Mouse (Mus musculus) neural tube, embryonic 13.5 days (tissue): ENCODE results near the gene Gm20219. TPM values are rescaled to one million over a fixed set of nuclear protein-coding genes. Genes with fewer than 3 reads are reported as not detected.

ENCODE experiments used
- polyA plus RNA-seq: library from polyadenylated mRNA; unstranded; fragments of >200 nt; fragmentation: Nextera tagmentation; extraction: Ambion mirVana; gene quantifications from 2 replicates; pipeline ENCODE4 v1.2.1, GENCODE M21; 2015

The Gm20219 gene
- polyA plus RNA-seq, 1 experiment from 2014 or later = 1.7 TPM

Other genes starting within 250 kb of the Gm20219 start
- gene Kdm4b, start 228.3 kb downstream of the Gm20219 start, polyA plus RNA-seq = 72.1 and 77.9 TPM in 2 replicates
- gene Ptprs, start 77.9 kb downstream of the Gm20219 start, polyA plus RNA-seq = 251 and 260 TPM in 2 replicates
- gene Znrf4, start 42.0 kb downstream of the Gm20219 start, polyA plus RNA-seq = not detected in 2 replicates
- gene Safb2, start 30.2 kb upstream of the Gm20219 start, polyA plus RNA-seq = 67.6 and 77.2 TPM in 2 replicates
- gene Safb, start 30.4 kb upstream of the Gm20219 start, polyA plus RNA-seq = 104 and 136 TPM in 2 replicates
- gene 2410015M20Rik, start 55.4 kb upstream of the Gm20219 start, polyA plus RNA-seq = 179 and 214 TPM in 2 replicates
- 1,004 and 1,135 TPM in 2 replicates for gene Rpl36, start 59.0 kb upstream of the Gm20219 start, polyA plus RNA-seq
- 40.4 and 44.2 TPM in 2 replicates for gene Lonp1, start 72.5 kb upstream of the Gm20219 start, polyA plus RNA-seq
- gene Catsperd, start 73.8 kb upstream of the Gm20219 start, polyA plus RNA-seq = 0.90 and 1.7 TPM in 2 replicates
- gene Ranbp3, start 118.9 kb upstream of the Gm20219 start, polyA plus RNA-seq = 90.7 and 94.7 TPM in 2 replicates
- 542 and 575 TPM in 2 replicates for gene Ndufa11, start 163.4 kb upstream of the Gm20219 start, polyA plus RNA-seq
- 16.3 and 17.5 TPM in 2 replicates for gene Vmac, start 163.6 kb upstream of the Gm20219 start, polyA plus RNA-seq
- gene Nrtn, start 203.1 kb upstream of the Gm20219 start, polyA plus RNA-seq = 1.1 and 1.7 TPM in 2 replicates
- 61.5 and 64.6 TPM in 2 replicates for gene Dus3l, start 210.4 kb upstream of the Gm20219 start, polyA plus RNA-seq
- 0.95 and 1.1 TPM in 2 replicates for gene Prr22, start 215.9 kb upstream of the Gm20219 start, polyA plus RNA-seq